Mouse (Mus musculus) activated CD4-positive, CD25-positive, alpha-beta regulatory T cell, adult 4 months (primary cell): ENCODE data around the gene Myb. TPM values are rescaled to one million over a fixed set of nuclear protein-coding genes. Genes with fewer than 3 reads are reported as not detected.
A peak's percentile ranks its signal among the peaks of the same experiment; 100 is the strongest.

Experiments used
- ATAC-seq: one replicate; pipeline ENCODE4 v1.8.0; 2017
- polyA plus RNA-seq, 2 experiments: library from polyadenylated mRNA; unstranded; fragments of 100-300 nt; shearing (Covaris generic); gene quantifications; one replicate each; pipeline ENCODE4 v1.2.1; 2017

Myb gene
- polyA plus RNA-seq, 2 experiments from 2014 or later, result 8.7 to 12.6 TPM

DNA sequence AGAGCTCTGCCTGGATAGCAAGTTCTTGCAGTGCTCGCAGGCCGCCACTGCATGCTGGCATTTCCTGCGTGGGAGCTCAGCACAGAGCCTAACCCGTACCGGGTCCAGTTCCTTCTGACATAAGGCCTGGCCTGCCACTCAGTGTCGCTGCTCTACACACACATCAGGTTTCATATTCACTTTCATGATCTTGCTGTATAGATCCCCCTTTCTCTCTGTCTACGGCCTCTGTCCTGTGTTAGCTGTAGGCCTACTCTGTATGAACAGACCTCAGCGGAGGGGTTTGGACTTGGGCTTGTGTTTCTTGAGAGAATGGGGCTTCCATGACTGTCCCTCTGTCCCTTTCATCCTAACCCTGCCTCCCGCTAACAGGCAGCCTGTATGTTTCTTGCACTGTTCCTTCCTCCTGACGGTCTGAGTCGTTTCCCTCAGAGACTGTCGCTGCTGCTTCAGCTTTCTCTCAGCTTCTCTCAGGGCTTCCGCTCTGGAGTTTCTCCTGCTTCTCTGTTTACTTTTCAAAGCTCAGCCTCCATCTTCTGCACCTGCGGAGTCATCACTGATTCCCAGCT is 83.5 kb downstream of the Myb start:
- peak; percentile 99 for ATAC-seq

DNA sequence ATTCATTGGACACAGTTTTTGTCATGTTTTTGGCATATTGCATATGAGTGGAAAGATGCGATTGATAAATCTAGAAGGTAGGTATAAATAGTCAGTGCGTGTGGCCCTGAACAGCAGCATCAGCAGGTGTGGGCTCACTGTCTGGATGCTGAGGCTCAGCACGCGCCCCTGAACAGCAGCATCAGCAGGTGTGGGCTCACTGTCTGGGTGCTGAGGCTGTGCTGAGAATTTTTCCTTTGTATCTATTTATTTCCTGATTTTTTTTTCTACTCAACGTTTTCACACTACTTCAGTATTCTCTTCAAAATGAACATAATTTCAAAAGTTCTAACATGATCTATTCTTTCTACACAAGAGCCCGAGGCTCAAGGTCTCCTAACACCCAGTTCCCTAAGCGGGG is 84.1 kb downstream of the Myb start:
- no peak for ATAC-seq

DNA sequence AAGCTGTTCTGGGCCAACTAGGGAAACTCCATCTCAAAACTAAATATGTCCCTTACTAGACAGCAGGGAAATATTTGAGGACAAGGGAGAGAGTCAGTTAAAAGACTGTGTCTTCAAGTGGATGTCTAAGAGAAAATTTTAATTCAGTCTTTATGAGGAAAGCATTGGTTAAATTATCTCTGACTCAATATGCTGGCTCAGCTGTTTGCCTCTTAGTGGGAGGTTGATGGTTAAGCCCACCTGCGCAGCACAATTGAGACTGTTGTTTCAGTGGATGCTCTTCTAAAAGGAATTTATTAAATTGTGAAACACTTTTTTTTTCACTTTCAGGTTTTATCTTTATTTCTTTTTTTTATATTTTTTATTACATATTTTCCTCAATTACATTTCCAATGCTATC is 84.6 kb downstream of the Myb start:
- ATAC-seq, result no peak

Other genes starting within 250 kb of the Myb start
- gene Ahi1, start 208.4 kb downstream of the Myb start, polyA plus RNA-seq, result 10 to 100 TPM; 10.8 to 11.3 TPM
- 100 to 1,000 TPM; 133 to 141 TPM for gene Hbs1l, start 135.0 kb upstream of the Myb start, polyA plus RNA-seq
- under 1 TPM in 1 of 2 experiments, not detected in 1; 0.29 TPM for gene Aldh8a1, start 216.3 kb upstream of the Myb start, polyA plus RNA-seq